Mouse (Mus musculus) T-cell, adult 66 days (primary cell): ENCODE measurements around the gene Asns. TPM values are rescaled to one million over a fixed set of nuclear protein-coding genes. Genes with fewer than 3 reads are reported as not detected.

Experiments
- total RNA-seq, 2 experiments: library from RNA; stranded (reverse); gene quantifications; 3 replicates in 1 of 2; 4 replicates in 1 of 2; pipeline ENCODE4 v1.2.4; 2023

The Asns gene
- total RNA-seq = 10 to 100 TPM in 1 of 2 experiments, 1 to 10 TPM in 1; 8.4 to 12.5 TPM

DNA sequence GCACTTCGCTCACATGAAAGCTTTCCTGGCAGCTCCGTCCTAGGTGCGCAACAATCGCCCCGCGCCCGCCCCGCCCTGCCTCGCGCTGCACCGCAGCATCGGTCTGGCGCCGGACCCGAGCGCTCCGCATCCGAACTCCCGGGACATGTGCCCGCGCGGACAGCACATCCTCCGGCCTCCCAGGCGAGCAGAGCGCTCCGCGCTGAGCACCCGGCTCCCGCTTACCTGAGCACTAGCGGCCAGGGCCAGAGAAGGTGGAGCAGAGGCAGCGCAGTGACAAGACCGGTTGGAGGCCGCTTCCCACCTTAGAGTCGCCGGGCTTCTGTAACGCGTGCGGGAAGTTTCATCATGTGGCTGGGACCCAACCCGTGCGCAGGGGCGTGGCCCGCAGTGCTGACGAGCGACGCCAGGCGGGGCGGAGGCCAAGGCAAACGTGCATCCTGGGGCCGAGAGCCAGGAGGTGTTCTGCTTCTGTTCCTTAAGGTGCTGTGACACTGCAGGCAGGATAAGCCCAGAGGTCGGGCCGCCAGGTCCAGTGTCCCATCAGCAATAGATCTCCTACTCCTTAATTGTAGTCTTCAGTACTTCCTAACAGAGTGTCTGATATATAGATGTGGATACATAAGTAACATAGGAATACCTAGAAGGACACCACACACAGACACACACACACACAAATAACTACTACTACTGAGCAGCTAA is at the start of gene Asns:
Gene Asns (minus strand): TSS at position 371 of the 702 bp plus-strand sequence.

Other genes with a start within 250 kb of the Asns start
- not detected for gene Tac1, start 138.4 kb downstream of the Asns start, total RNA-seq
- gene C1galt1, start 151.6 kb upstream of the Asns start, total RNA-seq = 10 to 100 TPM; 30.7 to 31.1 TPM